Mouse (Mus musculus) mature B cell (primary cell): Measurements from ENCODE around the gene Btbd1.

Source experiments
- in situ Hi-C: fragments of 300-500 bp; cut with MboI; formaldehyde crosslinking; loops from 2 replicates; pipeline ENCODE4 v1.14.3; 2019

Gene Btbd1

DNA sequence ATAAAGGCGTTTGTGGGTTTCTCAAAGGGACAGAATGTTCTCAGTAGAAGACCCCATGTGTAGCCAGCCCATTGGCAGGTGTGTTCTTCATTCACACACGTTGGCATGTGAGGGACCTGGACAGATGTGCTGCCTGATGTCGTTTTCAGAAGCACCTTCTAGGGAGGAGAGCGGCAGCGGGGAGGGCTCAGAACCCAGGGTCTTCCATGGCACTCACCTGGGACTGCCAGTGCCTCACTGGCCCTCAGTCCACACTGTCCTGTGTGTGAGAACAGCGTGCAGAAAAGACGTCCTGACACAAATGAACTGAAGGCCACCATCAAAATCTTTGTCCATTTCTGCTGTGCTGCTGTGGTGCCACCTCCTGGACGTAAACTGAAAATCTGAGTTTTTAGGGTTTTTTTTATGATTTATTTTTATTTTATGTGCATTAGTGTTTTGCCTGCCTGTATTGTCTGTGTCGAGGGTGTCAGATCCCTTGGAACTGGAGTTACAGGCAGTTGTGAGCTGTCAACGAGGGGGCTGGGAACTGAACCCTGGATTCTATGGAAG is 51.5 kb downstream of the Btbd1 start:
- in situ Hi-C loops = loop anchor here (25.0 kb wide), 1 partner anchor 335 kb away; no protein-coding TSS in a partner anchor

DNA sequence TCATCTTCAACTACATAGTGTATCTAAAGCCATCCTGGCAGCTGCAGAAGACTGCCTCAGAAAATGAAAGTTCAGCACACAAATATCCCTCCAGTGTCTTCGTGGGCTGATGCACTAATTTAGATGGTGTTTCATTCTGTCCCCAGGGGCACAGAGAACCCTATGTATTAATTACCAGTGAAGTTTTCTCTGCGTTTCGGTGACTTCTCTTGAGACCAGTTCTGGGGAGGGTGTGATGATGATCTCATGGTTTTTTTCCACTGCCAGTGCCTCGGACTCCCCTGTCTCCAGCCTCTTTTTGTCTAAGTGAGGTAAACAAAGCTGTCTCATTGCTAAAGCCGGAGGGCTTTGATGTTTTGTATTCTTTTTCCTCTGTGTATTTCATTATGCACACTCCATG is 53.9 kb downstream of the Btbd1 start:
- in situ Hi-C loops = loop anchor here (25.0 kb wide), 1 partner anchor 337 kb away; no protein-coding TSS in a partner anchor

DNA sequence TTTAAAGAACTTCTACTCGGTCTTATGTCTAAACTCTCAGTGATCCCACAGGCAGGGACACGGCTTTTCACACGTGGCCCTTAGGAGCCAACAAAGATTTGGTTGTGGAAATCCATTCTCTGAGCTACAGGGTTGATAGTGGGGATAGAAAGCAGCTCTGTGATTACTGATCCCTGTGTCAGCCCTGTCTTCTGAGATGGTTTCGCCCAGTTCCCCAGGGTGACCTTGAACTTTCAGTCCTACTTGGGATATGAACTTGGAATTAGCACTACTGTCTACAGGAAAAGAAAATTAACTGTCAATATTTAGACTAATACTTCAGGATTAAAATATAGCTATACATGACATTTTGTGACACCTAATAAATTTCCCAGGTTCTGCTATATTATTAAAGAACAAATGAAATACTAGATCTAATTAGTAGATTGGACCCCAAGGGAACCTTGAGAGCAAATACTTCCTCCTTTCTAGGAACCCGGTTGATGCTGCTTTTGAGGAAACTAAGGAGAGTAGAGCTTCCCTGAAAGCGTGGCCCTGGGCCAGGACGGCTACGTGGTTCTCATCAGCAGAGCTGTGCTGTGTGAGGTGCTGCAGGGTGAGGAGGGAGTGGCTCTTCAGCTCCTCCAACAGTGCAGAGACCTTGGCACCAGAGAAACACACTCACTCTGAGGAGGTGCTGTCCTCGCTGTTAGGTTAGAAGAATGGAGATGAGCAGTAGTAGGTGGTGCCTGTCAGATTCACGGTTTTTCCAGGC is 56.3 kb downstream of the Btbd1 start:
- in situ Hi-C loops = no loop called here

DNA sequence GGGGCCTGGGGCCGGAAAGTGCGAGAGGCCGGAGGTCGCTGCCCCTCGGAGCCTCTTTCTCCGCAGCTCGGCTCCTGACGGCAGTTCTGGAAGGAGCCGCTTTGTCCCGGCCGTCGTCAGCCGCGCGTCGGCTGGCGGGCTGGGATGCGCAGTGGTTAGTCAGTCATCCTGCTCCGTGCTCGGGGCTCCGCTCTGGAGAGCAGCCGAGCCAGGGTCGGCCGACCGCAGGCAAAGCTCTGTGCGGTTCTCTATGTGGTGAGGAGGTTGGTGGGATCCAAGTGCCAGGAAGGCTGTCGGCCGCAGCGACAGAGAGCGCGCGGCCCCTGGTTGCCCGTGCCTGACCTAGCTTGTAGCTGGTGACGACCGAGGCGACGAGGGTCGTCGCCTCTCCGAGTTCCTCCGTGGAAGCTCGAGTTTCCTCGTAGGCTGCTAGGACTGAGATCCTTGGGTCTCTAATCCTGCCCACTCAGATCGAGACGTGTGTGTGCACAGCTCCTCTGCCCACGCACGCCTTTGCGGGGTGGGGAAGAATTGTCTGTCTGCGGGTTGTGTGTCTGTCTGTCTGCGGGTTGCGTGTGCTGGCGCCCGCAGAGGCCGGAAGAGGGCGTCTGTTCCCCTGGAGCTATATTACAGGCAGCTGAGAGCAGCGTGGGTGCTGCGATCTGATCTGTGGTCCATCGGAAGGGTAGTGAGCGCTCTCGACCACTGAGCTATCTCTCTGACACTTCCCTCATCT is 66.0 kb downstream of the Btbd1 start:
- in situ Hi-C loops = no loop called here

DNA sequence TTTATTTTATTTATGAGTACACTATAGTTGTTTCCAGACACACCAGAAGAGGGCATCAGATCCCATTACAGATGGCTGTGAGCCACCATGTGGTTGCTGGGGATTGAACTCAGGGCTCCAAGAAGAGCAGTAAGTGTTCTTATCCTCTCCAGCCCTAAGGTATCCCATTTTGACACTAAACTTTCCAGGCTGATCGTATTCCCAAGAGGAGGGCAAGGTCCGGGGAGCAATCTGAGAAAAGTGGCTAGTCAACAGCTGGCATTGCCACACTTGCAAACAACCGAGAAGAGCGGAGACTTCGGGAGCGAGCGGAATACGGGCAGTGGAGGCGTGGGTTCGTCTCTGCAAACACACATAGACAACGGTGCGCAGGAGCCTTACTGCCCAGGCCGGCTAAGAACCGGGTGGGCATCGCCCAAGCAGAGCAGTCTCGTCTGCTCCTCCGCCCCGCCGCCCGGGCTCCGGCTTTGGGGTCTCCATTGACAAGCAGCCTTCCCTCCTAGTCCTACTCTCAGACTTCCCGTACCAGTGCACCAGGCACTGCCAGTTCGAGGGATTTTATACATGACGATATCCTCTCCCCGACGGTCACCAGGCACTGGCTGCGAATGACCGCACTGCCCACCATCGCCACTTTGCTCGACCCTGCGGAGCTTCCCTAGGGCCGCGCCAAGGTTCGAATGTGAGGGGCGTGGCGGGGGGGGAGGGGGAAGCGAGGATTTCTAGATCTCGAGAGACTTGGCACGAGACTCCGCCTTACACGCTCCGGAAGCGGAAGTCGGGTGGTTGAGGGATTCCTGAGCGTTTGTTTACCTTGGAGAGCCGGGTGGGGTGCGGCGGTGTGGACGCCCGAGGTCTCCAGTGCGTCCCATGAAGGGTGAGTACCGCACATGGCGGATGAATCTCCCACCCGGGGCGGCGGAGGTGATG is 66.8 kb downstream of the Btbd1 start, which contains the start of gene Ramac:
Ramac (plus strand) TSS at position 746 of the 930 bp plus-strand sequence.
- in situ Hi-C loops = no loop called here

DNA sequence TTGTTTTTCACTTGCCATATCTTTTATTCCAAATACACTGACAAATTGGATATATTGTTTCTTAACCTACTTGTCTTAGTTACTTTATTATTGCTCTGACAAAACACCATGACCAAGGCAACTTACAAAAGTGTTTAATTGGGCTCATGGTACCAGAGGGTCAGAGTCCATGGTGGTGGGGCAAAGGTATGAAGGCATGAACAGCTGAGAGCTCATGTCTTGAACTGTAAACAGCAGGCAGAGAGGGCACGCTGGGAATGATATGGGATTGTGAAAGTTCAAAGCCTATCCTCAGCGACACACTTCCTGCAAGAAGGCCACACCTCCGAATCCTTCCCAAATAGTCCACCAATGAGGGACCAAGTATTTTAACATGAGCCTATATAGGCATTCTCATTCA is 81.3 kb downstream of the Btbd1 start:
- in situ Hi-C loops = no loop called here

DNA sequence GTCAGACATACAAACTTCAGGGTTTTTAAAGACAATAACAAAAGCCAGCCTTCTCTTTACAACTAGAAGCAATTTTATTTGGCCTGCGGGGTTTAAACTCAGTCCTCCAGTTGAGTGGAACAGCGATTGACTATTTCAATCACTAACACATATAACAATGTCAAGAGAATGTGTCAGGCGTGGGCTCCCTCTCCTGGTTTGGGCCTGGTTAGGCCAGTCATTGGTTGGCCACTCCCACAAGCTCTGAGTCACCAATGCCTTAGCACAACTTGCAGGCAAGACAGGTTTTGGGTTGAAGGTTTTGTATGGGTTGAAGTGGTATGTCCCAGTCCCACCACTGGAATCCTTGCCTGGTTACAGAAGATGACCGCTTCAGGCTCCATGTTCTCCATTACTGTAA is 85.1 kb downstream of the Btbd1 start:
- in situ Hi-C loops = no loop called here
